Mouse (Mus musculus) embryo, embryonic 11 days (tissue): ENCODE data around the gene Ephb1.

ENCODE experiments used
- DNase-seq: peaks from one replicate; pipeline ENCODE4 v3.0.0-alpha.2; 2015

Ephb1 gene

DNA sequence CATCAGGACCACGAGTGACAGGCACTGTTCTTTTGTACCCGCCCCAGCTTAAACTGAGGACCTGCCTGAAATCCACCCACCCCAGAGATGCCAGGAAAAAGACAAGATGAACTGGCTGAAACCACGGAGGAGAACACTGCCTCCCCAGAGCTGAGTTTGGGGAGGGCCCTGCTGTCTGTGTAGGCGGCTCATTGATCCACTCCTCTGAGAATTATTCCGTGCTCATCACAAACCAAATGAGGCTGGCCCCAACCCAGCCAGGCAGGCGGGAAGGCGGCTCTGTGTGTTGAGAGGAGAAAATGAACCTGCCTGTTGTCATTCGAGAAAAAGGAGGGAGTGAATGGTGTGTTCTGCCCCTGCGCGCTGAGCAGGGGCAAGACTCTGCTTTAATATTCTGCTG lies 2.8 kb downstream of the Ephb1 start:
- DNase-seq, result no peak

DNA sequence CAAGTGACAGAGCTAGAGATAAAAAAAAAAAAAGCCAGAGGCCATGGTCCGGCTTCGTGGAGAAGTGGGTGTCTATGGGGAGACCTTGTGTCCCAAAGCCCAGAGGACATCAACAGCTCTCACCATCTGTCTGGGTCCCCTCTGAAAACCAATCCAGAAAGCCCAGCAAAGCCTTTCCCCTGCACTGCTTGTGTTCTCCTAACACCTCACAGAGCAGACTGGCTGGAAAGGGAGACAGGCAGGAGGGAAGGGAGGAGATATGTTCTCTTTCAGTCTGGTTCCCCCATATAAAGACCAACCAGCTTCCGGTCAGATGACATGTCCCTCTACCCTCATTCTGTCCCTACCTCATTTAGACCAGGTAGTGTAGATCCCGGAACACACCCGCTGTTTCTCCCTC lies 3.3 kb downstream of the Ephb1 start:
- DNase-seq, result no peak

DNA sequence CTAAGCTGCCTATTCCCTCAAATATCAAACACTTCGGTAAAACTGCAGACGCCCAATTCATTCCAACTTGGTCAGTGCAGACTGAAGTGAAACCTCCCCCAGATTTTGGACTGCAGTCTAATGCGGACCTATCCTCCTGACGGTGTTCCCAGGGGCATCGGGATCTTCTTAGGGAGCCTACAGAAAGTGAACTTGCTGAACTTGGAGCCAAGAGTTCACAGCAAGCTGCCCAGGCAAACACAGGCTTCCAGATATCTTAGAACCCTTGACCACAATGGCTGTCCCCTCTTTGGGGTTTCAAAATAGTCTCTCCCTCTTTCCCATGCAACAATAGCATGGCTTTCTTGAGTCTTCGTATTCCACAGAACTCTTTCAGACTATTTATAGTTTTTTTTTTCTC lies 3.8 kb downstream of the Ephb1 start:
- no peak for DNase-seq

DNA sequence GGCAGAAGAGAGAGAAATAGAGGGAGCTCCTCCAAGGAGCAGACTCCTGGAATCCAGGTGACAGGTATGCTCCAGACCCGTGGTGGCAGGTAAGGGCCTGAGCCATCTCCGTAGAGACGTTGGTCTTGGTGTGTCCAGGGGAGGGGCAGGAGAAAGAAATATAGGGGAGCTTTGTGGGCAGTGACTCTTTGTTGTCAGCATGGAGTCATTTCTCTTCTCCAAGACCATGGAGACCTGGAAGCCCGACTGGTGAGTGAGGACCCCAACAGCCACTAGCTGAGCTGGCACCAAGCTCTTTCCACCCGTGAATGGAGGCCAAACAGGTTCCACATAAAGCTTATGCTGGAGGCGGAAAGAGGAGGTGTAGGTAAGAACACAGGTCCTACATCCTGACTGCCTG lies 4.4 kb downstream of the Ephb1 start:
- no peak for DNase-seq

DNA sequence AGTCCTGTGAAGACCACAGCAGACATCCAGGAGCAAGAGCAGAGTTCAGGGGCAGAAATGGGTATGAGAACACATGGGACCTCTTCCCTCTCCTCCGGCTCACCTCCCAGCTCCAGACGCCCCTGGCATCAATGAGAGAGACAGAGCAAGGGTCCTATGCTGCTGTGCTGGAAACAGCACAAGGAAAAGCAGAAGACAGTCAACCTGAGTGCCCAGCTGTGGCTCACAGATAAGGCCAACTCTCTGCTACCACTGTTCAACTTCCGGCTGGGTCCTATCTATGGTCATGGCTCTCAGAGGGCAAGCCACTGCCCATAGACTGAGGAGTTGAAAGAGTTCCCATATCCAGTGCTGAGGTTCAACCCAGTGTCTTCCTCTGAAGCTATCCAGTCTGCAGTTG lies 7.7 kb downstream of the Ephb1 start:
- no peak for DNase-seq

DNA sequence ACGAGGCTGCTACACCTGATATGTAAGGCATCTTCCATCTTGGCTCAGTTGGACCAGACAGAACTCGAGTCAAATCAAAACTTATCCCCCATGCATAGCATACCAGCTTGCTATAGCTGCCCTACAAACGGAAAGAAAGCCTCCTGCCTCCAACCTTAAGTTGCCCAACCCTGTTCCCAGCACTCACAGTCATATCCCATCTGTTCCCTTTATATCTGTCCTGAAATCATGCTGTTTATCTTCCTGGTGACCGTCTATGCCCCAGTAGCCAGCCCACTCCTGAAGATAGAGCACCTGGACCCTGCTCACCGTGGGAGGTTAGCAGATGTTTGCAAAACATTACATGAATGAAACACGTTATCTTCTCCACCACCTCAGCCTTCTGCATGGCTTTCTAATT lies 9.0 kb downstream of the Ephb1 start:
- no peak for DNase-seq

DNA sequence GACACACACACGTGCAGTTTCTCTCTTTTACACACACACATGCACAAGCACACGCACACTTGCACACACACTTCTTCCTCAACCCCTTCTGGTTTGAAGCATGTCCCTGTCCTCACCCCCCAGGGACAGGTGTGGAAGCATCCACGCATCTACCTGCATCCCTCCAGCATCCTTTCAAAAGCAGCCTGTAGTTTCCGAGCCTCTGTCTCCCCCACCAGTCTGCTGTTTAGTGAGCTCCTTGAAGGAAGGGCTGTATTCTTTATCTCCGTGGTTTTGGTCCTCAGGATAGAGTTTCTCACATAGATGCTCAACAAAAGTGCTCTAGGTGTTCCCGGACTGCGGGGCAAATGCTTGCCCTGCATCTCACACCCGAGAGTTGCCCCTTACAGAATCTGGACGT lies 9.4 kb downstream of the Ephb1 start:
- no peak for DNase-seq

DNA sequence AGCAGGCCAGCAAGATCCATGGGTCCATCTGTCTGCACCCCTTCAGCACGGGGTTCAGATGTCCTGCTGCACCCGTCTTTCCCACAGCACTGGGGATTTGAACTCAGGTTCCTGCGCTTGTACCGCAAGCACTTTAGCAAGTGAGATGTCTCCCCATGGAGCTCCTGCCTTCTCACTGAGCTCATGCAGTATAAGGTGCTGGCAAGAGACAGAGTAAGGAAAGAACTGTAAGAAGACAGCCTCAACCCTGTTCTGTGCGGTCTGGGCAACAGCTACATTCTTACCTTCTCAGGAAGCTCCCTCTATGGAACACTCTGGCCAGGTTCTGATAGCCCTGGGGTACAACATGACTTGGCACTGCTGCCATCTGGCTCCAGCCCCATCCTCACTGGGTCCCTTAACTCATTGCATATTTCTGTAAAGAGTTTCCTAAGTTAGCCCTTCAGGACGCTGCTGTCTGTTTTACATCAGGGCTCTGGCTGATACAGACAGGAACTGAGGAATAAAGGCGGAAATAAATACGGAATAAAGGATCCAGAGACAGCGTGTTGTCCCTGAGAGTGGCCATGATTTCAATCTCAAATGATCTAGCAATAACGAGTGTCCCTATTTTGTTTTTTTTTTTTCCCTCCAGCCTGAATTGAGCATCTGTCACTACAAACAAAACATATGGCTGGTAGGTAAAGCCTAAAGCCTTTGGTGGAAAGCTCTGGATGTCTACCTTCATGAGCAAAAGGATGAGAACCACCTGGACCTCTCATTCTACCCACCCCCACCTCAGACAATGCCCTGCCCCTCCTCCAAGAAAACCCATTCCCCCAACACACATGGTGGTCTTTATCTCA lies 10.2 kb downstream of the Ephb1 start:
- DNase-seq, result no peak

DNA sequence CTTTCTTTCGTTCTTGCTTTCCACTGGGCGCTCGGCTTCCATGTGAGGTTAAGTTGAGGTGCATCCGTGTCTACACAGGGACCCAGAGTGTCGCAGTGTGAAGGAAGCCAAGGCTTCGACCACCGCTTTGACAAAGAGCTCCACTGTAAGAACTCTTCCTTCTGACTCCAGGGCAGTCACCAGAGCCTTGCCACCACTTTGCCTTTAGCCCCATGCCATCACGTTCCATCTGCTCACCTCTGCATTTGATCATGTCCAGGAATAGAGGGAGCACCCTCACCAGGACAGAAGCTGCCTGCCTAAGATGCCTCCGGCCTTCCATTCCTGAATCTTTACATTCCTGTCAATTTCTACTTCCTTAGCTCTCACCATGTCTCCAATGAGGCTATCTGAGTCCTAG lies 11.4 kb downstream of the Ephb1 start:
- DNase-seq, result no peak

DNA sequence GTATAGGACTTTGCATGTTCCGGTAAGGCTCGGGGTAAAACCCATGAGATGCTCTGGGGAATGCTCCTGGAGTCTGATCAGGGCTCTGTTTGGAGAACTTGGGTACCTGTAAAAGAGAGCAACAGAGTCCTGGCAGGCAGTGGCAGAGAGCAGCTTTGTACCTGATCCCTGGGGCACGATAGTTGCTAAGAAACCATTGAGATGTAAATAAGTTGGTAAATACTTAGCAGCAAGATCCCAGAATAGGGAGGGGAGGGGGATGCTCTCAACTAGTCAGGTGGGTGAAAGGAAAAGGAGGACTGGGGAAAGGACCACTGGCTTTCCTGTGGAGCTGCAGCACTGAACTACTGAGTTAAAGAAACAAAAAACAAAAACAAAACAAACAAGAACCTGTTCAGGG lies 12.5 kb downstream of the Ephb1 start:
- no peak for DNase-seq

DNA sequence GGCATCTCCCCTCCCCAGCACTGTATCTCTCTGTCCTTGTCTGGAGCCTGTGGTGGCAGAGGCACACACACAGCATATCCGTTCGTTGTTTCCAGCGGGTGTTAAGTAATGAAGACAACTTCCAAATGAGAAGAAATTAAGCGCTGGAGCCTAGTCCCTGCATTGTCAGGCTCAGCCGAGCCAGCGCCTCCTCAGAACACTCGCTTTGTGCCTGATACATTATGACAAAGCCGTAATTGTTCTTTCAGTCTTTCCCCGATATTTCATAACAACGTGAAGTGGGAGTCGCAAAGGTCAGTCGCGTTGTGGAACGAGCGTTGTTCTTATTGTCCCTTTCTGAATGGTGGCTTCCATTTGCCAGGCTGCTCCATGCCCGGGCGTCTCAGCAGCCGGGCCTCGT lies 13.7 kb downstream of the Ephb1 start:
- DNase-seq, result no peak

DNA sequence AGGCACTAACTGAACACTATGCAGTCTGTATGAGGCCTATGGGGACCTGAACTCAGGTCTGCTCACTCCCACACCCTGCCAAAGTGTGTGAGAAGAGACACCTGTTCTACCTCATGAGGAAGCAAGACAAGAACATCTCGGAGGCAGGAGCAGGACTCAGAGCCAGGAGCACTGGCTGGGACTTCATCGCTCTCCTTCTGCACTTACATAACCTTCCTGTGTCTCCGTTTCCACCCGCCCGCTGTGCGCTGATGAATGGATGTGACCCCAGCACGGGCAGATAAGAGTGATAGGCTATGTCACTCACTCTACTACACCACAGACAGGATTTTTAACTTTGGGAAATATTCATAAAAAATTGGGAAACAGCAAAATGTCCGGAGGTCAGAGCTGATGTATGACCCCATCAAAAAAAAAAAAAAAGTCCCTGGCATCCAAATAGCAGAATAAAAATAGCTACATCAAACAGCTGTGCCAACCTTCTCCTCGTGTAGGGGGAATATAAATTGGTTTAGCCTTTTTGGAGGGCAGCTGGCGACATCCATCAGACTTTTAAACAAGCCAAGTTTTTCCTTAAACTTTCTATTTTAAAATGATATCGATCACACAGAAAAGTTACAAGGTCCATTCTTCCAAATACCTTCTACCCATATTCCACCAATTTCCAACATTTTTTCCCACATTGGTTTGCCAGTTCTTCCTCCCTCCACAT lies 18.8 kb downstream of the Ephb1 start:
- DNase-seq, result no peak

DNA sequence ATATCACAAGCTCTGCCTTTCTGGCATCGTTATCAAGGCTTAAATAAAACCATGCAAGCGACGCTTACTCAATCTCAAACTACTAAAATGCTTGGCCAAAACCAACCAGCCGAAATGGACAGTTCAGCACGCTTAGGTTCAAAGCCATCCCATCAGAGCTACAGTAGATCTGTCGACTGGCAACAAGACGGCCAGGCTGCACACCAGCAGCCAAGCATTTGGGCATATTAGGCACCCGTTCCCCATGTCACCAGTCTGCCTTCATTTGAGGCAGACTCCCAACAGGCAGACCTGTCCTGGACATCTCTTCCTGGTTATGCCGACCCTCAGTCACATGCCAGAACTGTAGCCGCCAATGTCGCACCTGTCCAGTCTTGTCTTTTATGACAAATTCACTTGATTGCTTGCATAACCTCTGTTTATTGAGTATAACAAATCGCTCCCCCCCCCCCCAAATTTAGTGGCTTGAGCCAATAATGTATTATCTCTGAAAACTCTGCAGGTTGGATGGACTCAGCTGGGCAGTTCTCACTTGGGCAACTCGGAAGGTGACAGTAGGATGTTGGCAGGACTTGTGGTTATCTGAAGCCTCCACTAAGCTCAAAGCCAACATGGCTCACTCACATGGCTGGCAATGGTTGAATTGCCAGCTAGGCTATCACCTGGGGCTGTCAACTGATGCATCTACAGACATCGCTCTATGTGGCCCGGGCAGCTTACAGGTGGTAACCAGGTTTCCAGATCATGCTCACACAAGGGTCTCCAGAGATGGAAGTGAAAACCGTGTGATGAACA lies 24.0 kb downstream of the Ephb1 start:
- DNase-seq, result no peak

DNA sequence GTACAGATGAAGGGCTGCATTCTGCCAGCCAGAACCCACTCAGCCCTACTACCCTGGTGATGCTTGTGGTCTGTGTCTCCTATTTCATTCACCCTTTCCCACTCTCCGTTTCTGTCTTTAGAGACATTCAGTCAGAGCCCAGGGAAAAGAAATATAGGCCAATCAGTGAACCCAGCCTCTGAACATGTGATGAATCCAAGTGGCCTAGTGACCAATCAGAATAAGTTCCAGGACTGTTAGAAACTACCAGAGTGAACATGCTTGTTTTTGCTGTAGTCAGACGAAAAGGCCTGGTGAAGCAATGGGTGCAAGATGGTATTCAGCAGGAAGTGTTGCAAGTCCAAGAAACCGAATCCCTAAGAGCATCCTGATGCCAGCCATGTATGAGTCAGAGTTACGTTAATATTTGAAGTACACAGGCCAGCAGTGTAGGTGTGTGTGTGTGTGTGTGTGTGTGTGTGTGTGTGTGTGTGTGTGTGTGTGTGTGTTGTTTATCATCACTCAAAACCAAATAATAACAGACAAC lies 26.8 kb downstream of the Ephb1 start:
- no peak for DNase-seq

DNA sequence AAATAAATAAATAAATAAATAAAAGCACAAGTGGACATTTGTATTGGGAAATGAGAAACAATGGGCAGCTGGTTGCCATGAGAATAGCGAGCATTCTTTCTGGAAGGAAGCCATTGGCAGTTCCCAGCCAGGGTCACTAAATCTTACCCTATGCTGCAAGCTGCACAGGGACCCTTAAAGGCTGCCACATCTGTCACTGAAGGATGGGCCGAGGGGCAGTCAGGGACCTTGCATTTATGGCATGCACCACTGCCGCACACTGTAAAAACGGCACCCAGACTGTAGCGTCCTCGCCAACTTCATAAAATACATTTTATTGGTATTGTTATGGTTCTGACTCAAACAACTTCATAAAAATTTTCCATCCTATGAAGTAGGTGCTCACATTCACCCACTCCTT lies 39.1 kb downstream of the Ephb1 start:
- no peak for DNase-seq

DNA sequence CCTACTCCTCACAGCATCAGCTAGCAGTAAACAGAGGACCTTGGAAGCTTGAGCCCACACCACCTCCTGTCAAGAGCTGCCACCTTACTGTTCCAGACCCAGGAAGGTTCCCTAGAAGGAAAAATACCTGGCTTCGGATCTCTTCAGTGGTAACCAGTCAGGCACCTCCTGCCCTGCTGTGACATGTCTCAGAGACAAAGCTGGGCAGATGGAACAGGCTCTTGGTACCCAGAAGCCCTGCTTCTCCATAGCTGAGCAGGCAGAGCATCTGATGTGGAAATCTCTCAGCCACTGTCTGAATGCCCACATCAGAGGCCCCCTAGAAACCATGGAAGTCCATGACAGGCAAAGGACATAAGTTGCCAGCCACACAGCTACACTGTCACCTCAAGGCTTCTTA lies 39.7 kb downstream of the Ephb1 start:
- no peak for DNase-seq

DNA sequence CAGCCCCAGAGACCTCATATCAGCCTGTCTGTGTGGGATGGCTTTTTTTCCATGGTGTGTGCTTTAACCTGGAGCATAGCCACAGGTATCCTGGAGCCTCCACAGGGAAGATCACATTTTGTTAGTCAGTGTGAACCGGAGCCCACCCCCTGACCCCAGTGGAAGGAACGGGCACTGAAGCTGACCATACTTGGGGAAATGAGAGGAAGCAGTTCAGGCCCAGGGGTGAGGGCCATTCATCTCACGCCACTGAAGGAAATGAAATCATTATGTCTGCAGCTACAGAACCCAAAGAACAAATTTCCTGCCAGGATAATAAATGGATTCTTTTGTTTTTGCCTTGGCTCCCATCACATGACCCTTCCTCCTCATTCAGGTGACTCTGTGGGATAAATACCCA lies 44.1 kb downstream of the Ephb1 start:
- DNase-seq, result peak; percentile 41

DNA sequence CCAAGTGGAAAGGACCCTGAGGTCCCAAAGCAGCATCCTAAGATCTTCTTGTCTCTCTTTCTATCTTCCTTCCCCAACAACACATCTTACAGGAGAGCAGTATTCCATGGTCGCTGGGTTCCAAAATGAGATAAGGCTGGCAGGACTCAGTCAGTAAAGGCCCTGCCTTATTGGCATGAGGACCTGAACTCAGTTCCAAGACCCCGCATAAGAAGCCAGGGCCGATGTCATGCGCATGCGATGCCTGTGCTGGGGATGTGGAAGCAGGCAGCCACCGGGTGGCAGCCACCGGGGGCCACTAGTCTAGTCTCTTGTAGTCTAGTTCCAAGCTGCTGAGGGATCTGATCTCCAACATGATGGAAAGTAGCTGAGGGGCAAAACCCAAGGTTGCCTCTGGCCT lies 45.2 kb downstream of the Ephb1 start:
- DNase-seq, result no peak

DNA sequence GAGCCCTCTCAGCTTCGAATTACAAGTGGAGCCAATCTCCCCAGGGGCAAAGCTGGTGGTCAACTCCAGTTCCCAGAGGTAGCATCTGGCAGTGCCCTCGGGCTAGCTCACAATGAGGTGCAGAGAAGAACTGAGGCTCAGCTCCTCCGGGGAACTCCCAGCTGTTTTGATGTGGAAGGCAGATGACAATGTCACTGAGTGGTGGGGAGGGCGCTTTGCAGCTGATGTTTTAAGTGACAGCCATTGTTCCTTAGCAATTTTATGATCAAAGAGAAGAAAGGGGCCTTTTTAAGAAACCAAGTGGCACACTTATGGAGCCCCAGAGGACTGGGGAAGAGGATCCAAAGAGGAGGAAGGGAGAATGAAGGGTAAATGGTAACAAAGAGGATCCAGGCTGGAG lies 46.8 kb downstream of the Ephb1 start:
- DNase-seq, result peak; percentile 12

DNA sequence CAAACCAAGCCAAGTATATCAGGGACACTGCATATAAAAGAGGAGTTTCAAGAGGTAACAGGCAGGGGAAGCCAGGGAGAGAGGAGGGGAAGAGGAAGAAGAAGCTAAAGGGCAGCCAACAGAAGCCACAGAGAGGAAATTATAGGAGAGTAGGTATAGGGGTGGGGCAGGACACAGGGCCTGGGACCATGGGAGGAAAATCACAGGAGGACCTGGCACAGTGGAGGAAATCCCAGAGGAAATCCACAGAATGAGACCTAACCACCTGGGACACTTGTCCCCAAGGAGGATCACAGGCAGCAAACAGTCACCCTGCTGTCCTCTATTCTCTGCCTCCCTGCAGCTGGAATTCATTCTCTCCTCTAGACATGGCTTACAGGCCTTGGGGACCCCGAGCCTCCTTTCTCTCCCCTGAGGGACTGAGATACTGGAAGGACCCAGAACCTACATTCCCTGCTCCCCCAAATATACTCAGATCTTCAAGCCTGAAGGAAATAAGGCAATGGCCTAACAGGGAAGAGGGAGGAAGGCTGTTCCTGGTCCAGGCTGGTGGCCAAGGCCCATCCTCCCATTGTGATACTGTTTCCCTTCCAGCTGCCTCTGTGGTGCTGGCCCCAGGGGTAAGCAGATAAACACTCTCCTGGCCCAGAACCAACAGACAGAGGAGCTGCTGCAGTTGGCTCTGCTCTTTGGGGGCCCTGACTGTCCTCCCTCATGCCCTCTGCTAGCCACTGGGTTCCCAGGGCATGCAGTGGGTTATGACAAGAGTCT lies 47.7 kb downstream of the Ephb1 start:
- no peak for DNase-seq

DNA sequence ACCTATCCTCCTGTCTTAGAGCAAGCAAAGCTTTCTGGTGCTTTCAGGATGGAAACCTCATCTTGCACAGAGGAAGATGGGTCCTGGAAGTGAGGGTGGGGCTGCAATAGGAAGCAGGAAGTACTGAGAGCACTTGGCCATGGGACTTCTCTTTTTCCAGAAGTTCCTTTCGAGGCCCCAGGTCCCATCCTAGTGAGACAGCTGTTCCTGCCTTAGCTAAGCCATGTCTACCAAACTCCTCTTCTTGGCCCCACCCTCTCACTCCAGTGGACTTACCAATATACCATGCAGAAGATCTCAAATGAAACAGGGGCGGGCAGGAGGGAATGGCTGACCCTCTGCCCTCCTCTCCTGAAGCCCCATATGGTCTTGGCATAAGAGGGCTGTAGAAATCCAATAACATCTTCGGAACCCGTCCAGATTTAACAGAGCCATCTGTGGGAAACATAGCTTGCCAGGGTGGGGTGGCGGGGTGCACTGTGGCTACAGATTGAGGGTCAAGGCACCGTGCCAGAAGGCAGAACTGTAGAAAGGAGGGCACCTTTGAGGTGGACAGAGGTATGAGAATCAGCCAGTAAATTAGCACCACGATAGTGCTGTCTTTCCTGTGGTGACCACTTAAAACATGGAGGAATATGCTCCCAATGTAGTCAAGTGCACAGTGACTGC lies 48.9 kb downstream of the Ephb1 start:
- DNase-seq, result no peak

DNA sequence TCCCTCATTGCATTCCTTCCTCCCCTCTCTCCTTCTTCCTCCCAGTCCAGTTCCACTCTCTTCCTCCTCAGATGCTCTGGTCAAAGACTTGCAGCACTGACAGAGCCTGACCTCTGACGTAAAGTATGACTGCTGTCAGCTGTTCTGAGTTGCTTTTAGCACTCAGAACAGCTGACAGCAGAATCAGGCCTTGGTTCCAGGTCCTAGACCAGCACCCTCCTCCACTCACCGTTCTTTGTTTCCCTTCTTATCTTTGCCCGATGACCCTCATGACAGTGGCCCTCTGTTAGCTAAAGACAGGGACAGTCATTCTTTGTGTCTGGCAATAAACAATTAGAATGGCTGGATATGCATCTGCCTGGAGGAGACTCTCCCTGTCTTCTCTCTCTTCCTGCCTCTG lies 49.7 kb downstream of the Ephb1 start:
- DNase-seq, result no peak
